Mouse (Mus musculus) forebrain, postnatal 0 days (tissue): ENCODE measurements around the gene Nup133. TPM values are rescaled to one million over a fixed set of nuclear protein-coding genes. Genes with fewer than 3 reads are reported as not detected.

Source experiments
- ATAC-seq: fragments of 200-750 bp; cut with Nextera tagmentation; 2 replicates; pipeline ENCODE4 v1.8.0; 2017; ENCODE audit warnings: mild to moderate bottlenecking, moderate library complexity
- DNase-seq: peaks from one replicate; pipeline ENCODE4 v3.0.0-alpha.2; 2015
- H3K27ac ChIP-seq: fragments of 300-500 bp; sonication (generic); 2 replicates; pipeline ENCODE4 v1.5.1; 2014; ENCODE audit warnings: low read depth, mild to moderate bottlenecking, antibody characterized with exemption, low read length, moderate library complexity, mixed read lengths
- H3K27me3 ChIP-seq: fragments of 300-500 bp; sonication (generic); 2 replicates; pipeline ENCODE4 v1.6.1; 2014; ENCODE audit warnings: mild to moderate bottlenecking, low read length, mixed read lengths; ENCODE audit not compliant: insufficient read depth
- H3K36me3 ChIP-seq: fragments of 300-500 bp; sonication (generic); 2 replicates; pipeline ENCODE4 v1.6.1; 2014; ENCODE audit warnings: mild to moderate bottlenecking, moderate library complexity; ENCODE audit not compliant: insufficient read depth
- H3K4me1 ChIP-seq: fragments of 300-500 bp; sonication (generic); 2 replicates; pipeline ENCODE4 v1.6.1; 2014; ENCODE audit warnings: antibody characterized with exemption; ENCODE audit not compliant: insufficient read depth
- H3K4me2 ChIP-seq: fragments of 300-500 bp; sonication (generic); 2 replicates; pipeline ENCODE4 v1.6.1; 2014; ENCODE audit warnings: low read depth, mild to moderate bottlenecking, moderate library complexity
- H3K4me3 ChIP-seq: fragments of 300-500 bp; sonication (generic); 2 replicates; pipeline ENCODE4 v1.5.1; 2014; ENCODE audit warnings: low read depth, low read length, mixed read lengths
- H3K9ac ChIP-seq: fragments of 300-500 bp; sonication (generic); 2 replicates; pipeline ENCODE4 v1.6.1; 2014; ENCODE audit warnings: mild to moderate bottlenecking
- H3K9me3 ChIP-seq: fragments of 300-500 bp; sonication (generic); 2 replicates; pipeline ENCODE4 v1.6.1; 2016; ENCODE audit warnings: low read length
- CTCF ChIP-seq: sonication (generic); IDR thresholded peaks from 2 replicates; pipeline ENCODE4 v1.5.1; 2016; ENCODE audit warnings: antibody characterized with exemption, control low read depth, low read depth
- WGBS: fragments of 180-500 bp; shearing (Covaris S2); extraction: QIAGEN DNeasy Blood & Tissue Kit; methylation state at CpG from one replicate; pipeline ENCODE4 v1.1.7; 2014; 5-methylcytosine and 5-hydroxymethylcytosine counted together
- polyA plus RNA-seq: library from polyadenylated mRNA; unstranded; fragments of >200 nt; fragmentation: Nextera tagmentation; extraction: Ambion mirVana; gene quantifications from 2 replicates; pipeline ENCODE4 v1.2.1, GENCODE M21; 2015
- total RNA-seq: library from RNA; depleted of rRNA; stranded (reverse); fragments of >200 nt; gene quantifications from 2 replicates; pipeline ENCODE4 v1.2.3, GENCODE M21; 2014

The Nup133 gene
- total and polyA plus RNA-seq, 2 experiments from 2014 or later = 17.3 to 31.8 TPM

GRCm38 (mm10) chr8:123914635-123915034 lies 34.4 kb downstream of the Nup133 start:
- Histone ChIP-seq H3K4me2 (no peak overlapping the region), H3K27me3 (no peaks in the 10 kb centered on the region), H3K9me3 (no peaks in the 10 kb centered on the region), H3K4me1 (no peaks in the 10 kb centered on the region), H3K4me3 (no peak overlapping the region), H3K9ac (no peak overlapping the region), H3K27ac (no peak overlapping the region), H3K36me3 (peaks cover 80% of the 10 kb centered on the region)
- no peak for ATAC-seq
- no peak for TF ChIP-seq CTCF
- DNase-seq = no peak
- 93% methylated on average over 3 of the region's 3 CpGs for WGBS

- Histone ChIP-seq H3K4me2 (no peak overlapping the region), H3K36me3 (peaks cover 72% of the 10 kb centered on the region), H3K9me3 (no peaks in the 10 kb centered on the region), H3K4me3 (no peak overlapping the region), H3K27ac (no peak overlapping the region), H3K9ac (no peak overlapping the region), H3K4me1 (no peaks in the 10 kb centered on the region), H3K27me3 (no peaks in the 10 kb centered on the region)
- WGBS = 90% methylated on average over 4 of the region's 4 CpGs
- no peak for TF ChIP-seq CTCF
- no peak for DNase-seq
- no peak for ATAC-seq
Observed at GRCm38 (mm10) chr8:123912265-123912664, 36.8 kb downstream of the Nup133 start.

- no peaks in the 10 kb centered on the region for H3K4me1 ChIP-seq
- H3K9ac ChIP-seq = no peak overlapping the region
- peaks cover 71% of the 10 kb centered on the region for H3K36me3 ChIP-seq
- WGBS = 90% methylated on average over 6 of the region's 6 CpGs
- H3K27ac ChIP-seq = no peak overlapping the region
- DNase-seq = no peak
- no peaks in the 10 kb centered on the region for H3K9me3 ChIP-seq
- H3K4me3 ChIP-seq = no peak overlapping the region
- TF ChIP-seq CTCF = no peak
- no peak for ATAC-seq
- no peak overlapping the region for H3K4me2 ChIP-seq
- no peaks in the 10 kb centered on the region for H3K27me3 ChIP-seq
Observed at GRCm38 (mm10) chr8:123907604-123908003, 41.5 kb downstream of the Nup133 start.

- WGBS = 82% methylated on average over 7 of the region's 7 CpGs
Observed at GRCm38 (mm10) chr8:123902653-123903052, 46.4 kb downstream of the Nup133 start.

GRCm38 (mm10) chr8:123899366-123899765 lies 49.7 kb downstream of the Nup133 start:
- Histone ChIP-seq H3K4me2 (no peak overlapping the region), H3K27ac (no peak overlapping the region), H3K4me1 (no peaks in the 10 kb centered on the region), H3K9me3 (no peaks in the 10 kb centered on the region), H3K36me3 (peaks cover 43% of the 10 kb centered on the region), H3K27me3 (peaks cover 8% of the 10 kb centered on the region), H3K4me3 (no peak overlapping the region), H3K9ac (no peak overlapping the region)
- ATAC-seq (no peak), DNase-seq (no peak)
- no peak for TF ChIP-seq CTCF
- 92% methylated on average over 7 of the region's 7 CpGs for WGBS

More at GRCm38 (mm10) chr8:123902653-123903052, 46.4 kb downstream of the Nup133 start:
- H3K4me3 ChIP-seq = no peak overlapping the region
- H3K36me3 ChIP-seq = peaks cover 65% of the 10 kb centered on the region
- TF ChIP-seq CTCF = no peak
- no peak for DNase-seq
- H3K4me2 ChIP-seq = no peak overlapping the region
- H3K9ac ChIP-seq = no peak overlapping the region
- no peak overlapping the region for H3K27ac ChIP-seq
- H3K9me3 ChIP-seq = no peaks in the 10 kb centered on the region
- H3K4me1 ChIP-seq = no peaks in the 10 kb centered on the region
- ATAC-seq = no peak
- no peaks in the 10 kb centered on the region for H3K27me3 ChIP-seq

GRCm38 (mm10) chr8:123898576-123898975 lies 50.5 kb downstream of the Nup133 start:
- TF ChIP-seq CTCF = no peak
- ATAC-seq (no peak), DNase-seq (no peak)
- H3K4me3 ChIP-seq = no peak overlapping the region
- H3K9ac ChIP-seq = no peak overlapping the region
- WGBS = 85% methylated on average over 5 of the region's 5 CpGs
- peaks cover 14% of the 10 kb centered on the region for H3K27me3 ChIP-seq
- peaks cover 35% of the 10 kb centered on the region for H3K36me3 ChIP-seq
- no peak overlapping the region for H3K4me2 ChIP-seq
- H3K4me1 ChIP-seq = no peaks in the 10 kb centered on the region
- no peaks in the 10 kb centered on the region for H3K9me3 ChIP-seq
- no peak overlapping the region for H3K27ac ChIP-seq

GRCm38 (mm10) chr8:123896774-123897173 lies 52.3 kb downstream of the Nup133 start:
- Histone ChIP-seq H3K4me3 (no peak overlapping the region), H3K27ac (no peak overlapping the region), H3K4me2 (no peak overlapping the region), H3K9me3 (no peaks in the 10 kb centered on the region), H3K27me3 (peaks cover 24% of the 10 kb centered on the region), H3K4me1 (peaks cover 6% of the 10 kb centered on the region; the same call in 1 of the 2 replicates), H3K9ac (no peak overlapping the region), H3K36me3 (peaks cover 19% of the 10 kb centered on the region)
- 49% methylated on average over 10 of the region's 10 CpGs for WGBS
- TF ChIP-seq CTCF = no peak
- DNase-seq = no peak
- ATAC-seq = no peak
